Mouse (Mus musculus) cortical plate, adult 2 months (tissue): ENCODE data around the gene Mrps22.

Experiments used
- CTCF ChIP-seq: fragments of 200-500 bp; IDR thresholded peaks from 2 replicates; pipeline ENCODE4 v1.5.1; 2011; ENCODE audit warnings: mild to moderate bottlenecking, control low read depth, low read length; ENCODE audit not compliant: insufficient read depth; ENCODE audit errors: extremely low read depth
- POLR2A ChIP-seq: fragments of 200-500 bp; IDR thresholded peaks from 2 replicates; pipeline ENCODE4 v1.6.1; 2011; ENCODE audit warnings: mild to moderate bottlenecking, low read length, control low read depth; ENCODE audit not compliant: insufficient read depth; ENCODE audit errors: extremely low read depth

DNA sequence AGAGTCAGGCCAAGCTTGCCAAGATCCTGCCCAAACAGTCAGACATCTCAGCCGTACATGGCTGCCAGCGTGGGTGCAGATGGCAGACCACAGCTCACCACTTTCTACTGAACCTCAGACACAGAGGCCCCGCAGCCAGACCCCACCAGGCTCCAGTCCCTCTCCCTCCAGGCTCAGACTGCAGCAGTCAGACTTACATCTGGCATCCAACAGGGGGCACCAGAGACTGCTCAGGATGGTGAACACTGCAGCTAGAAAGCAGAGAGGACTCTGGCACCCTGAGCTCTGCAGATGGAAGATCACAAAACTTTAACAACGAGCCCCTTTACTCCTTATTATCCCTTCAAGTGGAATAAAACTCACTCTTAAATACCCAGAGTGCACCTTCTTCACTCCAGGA is 44.3 kb upstream of the Mrps22 start:
- TF ChIP-seq CTCF (peak; percentile 95), POLR2A (no peak)
